Mouse (Mus musculus): ENCODE data around the gene Nfatc4. TPM values are rescaled to one million over a fixed set of nuclear protein-coding genes. Genes with fewer than 3 reads are reported as not detected.

Nfatc4 gene
- polyA plus RNA-seq, 1 experiment from 2014 or later = 25.9 TPM

DNA sequence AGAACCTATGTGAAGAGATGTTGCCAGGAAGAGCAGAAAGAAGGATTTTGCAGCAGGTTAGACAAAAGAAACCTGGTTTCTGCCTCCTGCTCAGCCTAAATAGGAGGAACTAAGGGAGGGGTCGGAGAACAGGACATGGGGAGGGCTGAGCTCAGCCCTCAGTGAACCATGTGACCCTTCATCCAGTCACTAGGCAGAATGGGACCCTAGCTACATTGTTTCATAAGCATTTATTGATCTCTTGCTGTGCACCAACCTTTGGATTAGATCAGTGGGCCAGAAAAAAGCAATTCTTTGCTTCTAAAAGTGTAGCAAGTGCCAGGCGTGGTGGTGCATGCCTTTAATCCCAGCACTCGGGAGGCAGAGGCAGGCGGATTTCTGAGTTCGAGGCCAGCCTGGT, 15.4 kb downstream of the Nfatc4 start:
- DNase-seq (ENCODE audit: low spot score) (no peak), ATAC-seq (ENCODE audit: insufficient read depth, low FRiP score, low TSS enrichment) (no peak)
- no peaks in the 10 kb centered on the region for H3K4me1 ChIP-seq (ENCODE audit: control insufficient read depth, insufficient read depth, low read length)
- no peak overlapping the region for H3K9ac ChIP-seq (ENCODE audit: low read length)
- 89% methylated on average over 4 of the region's 5 CpGs for WGBS
- H3K27me3 ChIP-seq (ENCODE audit: control insufficient read depth, insufficient read depth, low read length) = no peaks in the 10 kb centered on the region
- H3K36me3 ChIP-seq (ENCODE audit: control insufficient read depth, insufficient read depth, low read length) = no peaks in the 10 kb centered on the region
- H3K4me2 ChIP-seq (ENCODE audit: low read depth) = no peak overlapping the region
- H3K9me3 ChIP-seq (ENCODE audit: control insufficient read depth, low read length) = no peaks in the 10 kb centered on the region
- no peak overlapping the region for H3K27ac ChIP-seq (ENCODE audit: low read depth, low read length)
- no peak overlapping the region for H3K4me3 ChIP-seq (ENCODE audit: low read depth, low read length)

GRCm38 (mm10) chr14:55838740-55839139, 15.8 kb downstream of the Nfatc4 start:
- 86% methylated on average over 4 of the region's 4 CpGs for WGBS

GRCm38 (mm10) chr14:55840853-55841366, 18.0 kb downstream of the Nfatc4 start:
- Histone ChIP-seq H3K27me3 (ENCODE audit: control insufficient read depth, insufficient read depth, low read length) (no peaks in the 10 kb centered on the region), H3K9me3 (ENCODE audit: control insufficient read depth, low read length) (no peaks in the 10 kb centered on the region), H3K9ac (ENCODE audit: low read length) (no peak overlapping the region), H3K27ac (ENCODE audit: low read depth, low read length) (no peak overlapping the region), H3K4me3 (ENCODE audit: low read depth, low read length) (no peak overlapping the region), H3K4me1 (ENCODE audit: control insufficient read depth, insufficient read depth, low read length) (no peaks in the 10 kb centered on the region), H3K4me2 (ENCODE audit: low read depth) (no peak overlapping the region), H3K36me3 (ENCODE audit: control insufficient read depth, insufficient read depth, low read length) (no peaks in the 10 kb centered on the region)
- WGBS = 58% methylated on average over 4 of the region's 4 CpGs
- DNase-seq (ENCODE audit: low spot score) (no peak), ATAC-seq (ENCODE audit: insufficient read depth, low FRiP score, low TSS enrichment) (no peak)

More at GRCm38 (mm10) chr14:55838740-55839139, 15.8 kb downstream of the Nfatc4 start:
- Histone ChIP-seq H3K36me3 (ENCODE audit: control insufficient read depth, insufficient read depth, low read length) (no peaks in the 10 kb centered on the region), H3K4me2 (ENCODE audit: low read depth) (no peak overlapping the region), H3K9ac (ENCODE audit: low read length) (no peak overlapping the region), H3K27me3 (ENCODE audit: control insufficient read depth, insufficient read depth, low read length) (no peaks in the 10 kb centered on the region), H3K27ac (ENCODE audit: low read depth, low read length) (no peak overlapping the region), H3K4me3 (ENCODE audit: low read depth, low read length) (no peak overlapping the region), H3K4me1 (ENCODE audit: control insufficient read depth, insufficient read depth, low read length) (no peaks in the 10 kb centered on the region), H3K9me3 (ENCODE audit: control insufficient read depth, low read length) (no peaks in the 10 kb centered on the region)
- no peak for ATAC-seq (ENCODE audit: insufficient read depth, low FRiP score, low TSS enrichment)
- no peak for DNase-seq (ENCODE audit: low spot score)

DNA sequence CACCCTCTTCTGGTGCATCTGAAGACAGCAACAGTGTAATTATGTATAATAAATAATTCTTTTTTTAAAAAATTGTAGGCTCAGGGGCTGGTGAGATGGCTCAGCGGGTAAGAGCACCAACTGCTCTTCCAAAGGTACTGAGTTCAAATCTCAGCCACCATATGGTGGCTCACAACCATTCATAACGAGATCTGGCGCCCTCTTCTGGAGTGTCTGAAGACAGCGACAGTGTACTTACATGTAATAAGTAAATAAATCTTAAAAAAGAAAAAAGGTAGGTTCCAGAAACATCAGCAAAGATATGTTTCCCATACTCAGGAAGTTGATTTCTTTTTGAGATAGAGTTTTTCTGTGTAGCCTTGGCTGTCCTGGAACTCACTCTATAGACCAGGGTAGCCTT, 19.9 kb downstream of the Nfatc4 start:
- no peak overlapping the region for H3K27ac ChIP-seq (ENCODE audit: low read depth, low read length)
- no peak overlapping the region for H3K9ac ChIP-seq (ENCODE audit: low read length)
- H3K4me2 ChIP-seq (ENCODE audit: low read depth) = no peak overlapping the region
- WGBS = 83% methylated on average over 4 of the region's 4 CpGs
- no peaks in the 10 kb centered on the region for H3K27me3 ChIP-seq (ENCODE audit: control insufficient read depth, insufficient read depth, low read length)
- H3K9me3 ChIP-seq (ENCODE audit: control insufficient read depth, low read length) = no peaks in the 10 kb centered on the region
- no peak for ATAC-seq (ENCODE audit: insufficient read depth, low FRiP score, low TSS enrichment)
- H3K36me3 ChIP-seq (ENCODE audit: control insufficient read depth, insufficient read depth, low read length) = no peaks in the 10 kb centered on the region
- no peak overlapping the region for H3K4me3 ChIP-seq (ENCODE audit: low read depth, low read length)
- H3K4me1 ChIP-seq (ENCODE audit: control insufficient read depth, insufficient read depth, low read length) = no peaks in the 10 kb centered on the region
- DNase-seq (ENCODE audit: low spot score) = no peak

DNA sequence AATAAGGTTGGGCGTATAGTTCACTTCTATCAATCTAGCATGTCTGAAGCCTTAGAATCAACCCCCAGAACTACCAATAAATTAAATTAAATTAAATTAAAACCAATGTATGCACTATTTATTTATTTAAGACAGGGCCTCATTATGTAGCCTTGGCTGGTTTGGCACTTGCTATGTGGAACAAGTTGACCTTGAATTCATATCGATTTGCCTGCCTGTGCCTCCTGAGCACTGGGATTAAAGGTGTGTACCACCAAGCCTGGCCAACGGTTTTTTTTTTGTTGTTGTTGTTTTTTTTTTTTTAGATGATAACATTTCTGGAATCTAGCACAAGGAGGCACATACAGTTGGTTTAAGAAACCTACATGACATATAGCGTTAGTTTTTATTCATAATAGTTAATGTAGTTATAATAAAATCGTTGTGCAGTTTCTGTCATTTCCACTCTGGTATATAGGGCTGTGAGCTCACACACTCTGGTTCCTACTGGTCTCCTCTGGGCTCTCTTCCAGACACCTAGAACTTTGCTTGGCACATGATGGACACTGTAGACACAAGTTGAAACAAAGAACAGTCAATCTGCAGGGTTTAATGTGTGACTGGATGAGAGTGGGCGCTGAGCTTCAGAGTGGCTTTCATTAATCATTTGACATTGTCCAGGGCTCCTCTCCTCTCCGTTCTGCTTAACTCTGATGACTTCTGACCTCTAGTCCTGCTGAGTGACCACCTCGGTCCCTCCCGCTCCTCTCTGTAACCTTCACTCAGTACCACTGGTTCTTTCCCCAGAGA, 22.8 kb downstream of the Nfatc4 start:
- Histone ChIP-seq H3K27ac (ENCODE audit: low read depth, low read length) (no peak overlapping the region), H3K9ac (ENCODE audit: low read length) (no peak overlapping the region), H3K4me1 (ENCODE audit: control insufficient read depth, insufficient read depth, low read length) (no peaks in the 10 kb centered on the region), H3K27me3 (ENCODE audit: control insufficient read depth, insufficient read depth, low read length) (no peaks in the 10 kb centered on the region), H3K36me3 (ENCODE audit: control insufficient read depth, insufficient read depth, low read length) (no peaks in the 10 kb centered on the region), H3K9me3 (ENCODE audit: control insufficient read depth, low read length) (no peaks in the 10 kb centered on the region), H3K4me2 (ENCODE audit: low read depth) (no peak overlapping the region), H3K4me3 (ENCODE audit: low read depth, low read length) (no peak overlapping the region)
- WGBS = 76% methylated on average over 9 of the region's 9 CpGs
- no peak for ATAC-seq (ENCODE audit: insufficient read depth, low FRiP score, low TSS enrichment)
- no peak for DNase-seq (ENCODE audit: low spot score)

DNA sequence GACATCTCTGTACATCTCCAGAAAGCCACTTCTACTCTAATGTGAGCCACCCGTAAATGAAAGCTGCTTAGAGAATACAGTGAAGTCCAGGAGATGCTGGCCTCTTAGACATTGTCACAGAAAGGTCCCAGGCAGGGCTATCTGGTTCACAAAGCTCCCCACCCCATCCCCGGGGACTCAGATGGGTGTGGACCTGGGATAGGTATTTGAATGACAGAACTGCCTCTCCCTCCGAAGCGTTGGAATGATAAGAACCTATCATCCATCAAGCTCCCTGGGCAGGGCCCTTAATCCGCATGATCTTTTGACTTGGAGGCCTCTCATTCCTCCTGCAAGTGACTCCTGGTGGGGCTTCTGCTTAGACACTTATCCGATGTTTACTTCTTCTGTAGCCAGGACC, 27.9 kb downstream of the Nfatc4 start:
- no peaks in the 10 kb centered on the region for H3K27me3 ChIP-seq (ENCODE audit: control insufficient read depth, insufficient read depth, low read length)
- no peak overlapping the region for H3K4me2 ChIP-seq (ENCODE audit: low read depth)
- no peak overlapping the region for H3K4me3 ChIP-seq (ENCODE audit: low read depth, low read length)
- H3K9ac ChIP-seq (ENCODE audit: low read length) = no peak overlapping the region
- DNase-seq (ENCODE audit: low spot score) (no peak), ATAC-seq (ENCODE audit: insufficient read depth, low FRiP score, low TSS enrichment) (no peak)
- WGBS = 70% methylated on average over 6 of the region's 6 CpGs
- H3K9me3 ChIP-seq (ENCODE audit: control insufficient read depth, low read length) = no peaks in the 10 kb centered on the region
- H3K36me3 ChIP-seq (ENCODE audit: control insufficient read depth, insufficient read depth, low read length) = no peaks in the 10 kb centered on the region
- H3K27ac ChIP-seq (ENCODE audit: low read depth, low read length) = no peak overlapping the region
- H3K4me1 ChIP-seq (ENCODE audit: control insufficient read depth, insufficient read depth, low read length) = peaks cover 23% of the 10 kb centered on the region

GRCm38 (mm10) chr14:55852646-55853551, 30.0 kb downstream of the Nfatc4 start:
- Histone ChIP-seq H3K9me3 (ENCODE audit: control insufficient read depth, low read length) (no peaks in the 10 kb centered on the region), H3K36me3 (ENCODE audit: control insufficient read depth, insufficient read depth, low read length) (no peaks in the 10 kb centered on the region), H3K4me1 (ENCODE audit: control insufficient read depth, insufficient read depth, low read length) (peaks cover 30% of the 10 kb centered on the region), H3K4me3 (ENCODE audit: low read depth, low read length) (no peak overlapping the region; the same call in 1 of the 2 replicates), H3K4me2 (ENCODE audit: low read depth) (peak overlapping the region; percentile 72), H3K27me3 (ENCODE audit: control insufficient read depth, insufficient read depth, low read length) (no peaks in the 10 kb centered on the region), H3K27ac (ENCODE audit: low read depth, low read length) (peak overlapping the region; percentile 84), H3K9ac (ENCODE audit: low read length) (peak overlapping the region; percentile 56)
- 4% methylated on average over 11 of the region's 11 CpGs for WGBS
- ATAC-seq (ENCODE audit: insufficient read depth, low FRiP score, low TSS enrichment) = peak; percentile 38
- peak; percentile 69 for DNase-seq (ENCODE audit: low spot score)

DNA sequence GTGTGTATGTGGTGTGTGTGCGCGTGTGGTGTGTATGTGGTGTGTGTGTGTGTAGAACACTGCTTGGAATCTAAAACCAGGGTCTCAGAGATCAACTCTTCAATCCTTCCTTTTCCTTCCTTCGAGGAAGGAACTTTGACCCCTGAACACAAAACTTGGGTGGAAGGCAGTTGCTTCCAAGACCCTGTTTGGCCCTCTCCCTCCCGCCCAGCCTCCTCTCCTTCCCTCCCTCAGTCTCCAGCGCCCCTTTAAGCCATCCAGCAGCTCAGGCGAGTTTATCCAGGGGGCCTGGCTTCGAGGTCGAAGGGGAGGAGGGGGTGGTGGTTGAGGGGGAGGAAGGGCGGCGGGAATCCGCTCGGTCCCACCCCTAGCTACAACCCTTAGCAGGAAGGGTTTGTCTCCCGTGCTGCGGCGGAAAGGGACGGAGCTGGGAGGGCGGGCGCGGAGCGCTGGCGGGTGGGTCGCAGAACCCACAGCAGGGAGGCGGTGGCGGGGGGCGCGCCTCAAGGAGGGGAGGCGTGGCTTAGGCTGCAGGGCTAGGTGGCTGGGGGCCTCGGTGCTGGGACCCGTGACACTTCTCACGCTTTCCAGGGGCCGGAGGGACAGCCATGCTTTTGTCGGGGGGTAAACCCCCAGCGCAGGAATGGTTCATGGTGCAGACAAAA, 30.8 kb downstream of the Nfatc4 start, which contains the start of gene Nynrin:
Gene Nynrin (plus strand): TSS at position 390 of the 665 bp plus-strand sequence.
- no peaks in the 10 kb centered on the region for H3K9me3 ChIP-seq (ENCODE audit: control insufficient read depth, low read length)
- WGBS = 2% methylated on average over 28 of the region's 33 CpGs
- DNase-seq (ENCODE audit: low spot score) (peak; percentile 83), ATAC-seq (ENCODE audit: insufficient read depth, low FRiP score, low TSS enrichment) (peak; percentile 89)
- no peaks in the 10 kb centered on the region for H3K36me3 ChIP-seq (ENCODE audit: control insufficient read depth, insufficient read depth, low read length)
- peak within 1 kb of the TSS; percentile 56 for H3K9ac ChIP-seq (ENCODE audit: low read length)
- H3K27me3 ChIP-seq (ENCODE audit: control insufficient read depth, insufficient read depth, low read length) = no peaks in the 10 kb centered on the region
- peak within 1 kb of the TSS; percentile 48 for H3K4me3 ChIP-seq (ENCODE audit: low read depth, low read length)
- peak within 1 kb of the TSS; percentile 72 for H3K4me2 ChIP-seq (ENCODE audit: low read depth)
- peaks cover 30% of the 10 kb centered on the region for H3K4me1 ChIP-seq (ENCODE audit: control insufficient read depth, insufficient read depth, low read length)
- peak within 1 kb of the TSS; percentile 84 for H3K27ac ChIP-seq (ENCODE audit: low read depth, low read length)
